Mouse (Mus musculus) midbrain, embryonic 10.5 days (tissue): ENCODE data around the gene Pde8a. TPM values are rescaled to one million over a fixed set of nuclear protein-coding genes. Genes with fewer than 3 reads are reported as not detected.

Source experiments
- DNase-seq: peaks from one replicate; pipeline ENCODE4 v3.0.0-alpha.2; 2017; ENCODE audit warnings: low spot score
- H3K27ac ChIP-seq: fragments of 300-500 bp; sonication (generic); replicated peaks from 2 replicates; pipeline ENCODE4 v1.5.1; 2016; ENCODE audit warnings: mild to moderate bottlenecking
- H3K27me3 ChIP-seq: fragments of 300-500 bp; sonication (generic); 2 replicates; pipeline ENCODE4 v1.6.1; 2016; ENCODE audit warnings: low read depth, mild to moderate bottlenecking; ENCODE audit not compliant: poor library complexity, severe bottlenecking
- H3K36me3 ChIP-seq: fragments of 300-500 bp; sonication (generic); 2 replicates; pipeline ENCODE4 v1.6.1; 2016; ENCODE audit warnings: mild to moderate bottlenecking, moderate library complexity
- H3K4me1 ChIP-seq: fragments of 300-500 bp; sonication (generic); 2 replicates; pipeline ENCODE4 v1.6.1; 2016
- H3K4me3 ChIP-seq: fragments of 300-500 bp; sonication (generic); 2 replicates; pipeline ENCODE4 v1.5.1; 2016; ENCODE audit warnings: mild to moderate bottlenecking, moderate library complexity
- H3K9me3 ChIP-seq: fragments of 300-500 bp; sonication (generic); replicated peaks from 2 replicates; pipeline ENCODE4 v1.6.1; 2016; ENCODE audit warnings: mild to moderate bottlenecking
- WGBS: fragments of 180-500 bp; shearing (Covaris S2); methylation state at CpG from one replicate; pipeline ENCODE4 v1.1.7; 2016; 5-methylcytosine and 5-hydroxymethylcytosine counted together
- polyA plus RNA-seq: library from polyadenylated mRNA; unstranded; fragments of >200 nt; fragmentation: Nextera tagmentation; extraction: Ambion mirVana; gene quantifications from 2 replicates; pipeline ENCODE4 v1.2.1, GENCODE M21; 2016

Pde8a gene
- polyA plus RNA-seq, 1 experiment from 2014 or later, result 1.8 TPM

GRCm38 (mm10) chr7:81253317-81253716, 39.9 kb downstream of the Pde8a start:
- no peak for DNase-seq
- H3K36me3 ChIP-seq, result no peaks in the 10 kb centered on the region
- 85% methylated on average over 11 of the region's 11 CpGs for WGBS
- H3K4me3 ChIP-seq, result no peak overlapping the region
- H3K27ac ChIP-seq, result no peak overlapping the region
- H3K27me3 ChIP-seq, result no peaks in the 10 kb centered on the region
- H3K9me3 ChIP-seq, result no peaks in the 10 kb centered on the region
- H3K4me1 ChIP-seq, result no peaks in the 10 kb centered on the region

DNA sequence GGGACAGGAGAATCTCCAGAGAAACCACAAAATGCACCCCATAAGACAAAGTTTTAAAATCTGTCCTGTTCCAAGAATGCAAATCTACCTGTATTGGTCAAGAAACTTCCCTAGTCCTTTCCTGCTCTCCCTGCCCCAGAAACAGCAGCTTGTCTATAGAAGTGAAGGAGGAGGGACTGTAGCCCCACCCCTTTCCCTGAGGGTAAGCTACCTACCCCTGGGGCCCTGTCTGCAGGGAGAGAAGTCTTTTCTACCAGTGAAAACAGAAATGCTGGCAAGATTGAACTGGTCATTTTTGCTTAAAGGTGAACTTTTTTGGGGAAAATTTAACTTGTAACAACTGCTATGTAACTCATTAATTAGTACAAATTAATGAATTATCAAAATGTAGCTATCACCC, 41.2 kb downstream of the Pde8a start:
- no peak overlapping the region for H3K4me3 ChIP-seq
- H3K27me3 ChIP-seq, result no peaks in the 10 kb centered on the region
- no peaks in the 10 kb centered on the region for H3K4me1 ChIP-seq
- H3K27ac ChIP-seq, result no peak overlapping the region
- DNase-seq, result no peak
- H3K9me3 ChIP-seq, result no peaks in the 10 kb centered on the region
- no peaks in the 10 kb centered on the region for H3K36me3 ChIP-seq

DNA sequence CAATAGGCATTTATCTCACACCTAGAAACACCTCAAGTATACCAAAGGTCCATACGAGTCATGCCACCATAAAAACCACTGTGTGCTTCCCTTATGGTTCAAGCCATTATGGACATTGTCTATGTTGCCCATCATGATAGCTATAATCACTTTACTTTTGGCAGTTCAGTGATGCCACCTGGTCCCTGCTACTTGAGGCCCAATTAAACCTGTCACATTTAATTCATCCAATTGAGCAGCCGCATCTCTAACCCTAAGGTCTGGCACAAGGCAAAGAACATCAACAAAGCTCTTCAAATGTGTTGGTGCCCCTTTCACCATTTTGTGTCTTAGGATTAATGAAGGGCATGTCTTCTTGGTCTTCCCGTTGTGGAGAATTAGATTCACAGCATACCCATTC, 42.1 kb downstream of the Pde8a start:
- WGBS, result 91% methylated on average over 3 of the region's 3 CpGs
- H3K36me3 ChIP-seq, result no peaks in the 10 kb centered on the region
- H3K9me3 ChIP-seq, result no peaks in the 10 kb centered on the region
- H3K27ac ChIP-seq, result no peak overlapping the region
- H3K27me3 ChIP-seq, result no peaks in the 10 kb centered on the region
- no peak for DNase-seq
- no peaks in the 10 kb centered on the region for H3K4me1 ChIP-seq
- no peak overlapping the region for H3K4me3 ChIP-seq

DNA sequence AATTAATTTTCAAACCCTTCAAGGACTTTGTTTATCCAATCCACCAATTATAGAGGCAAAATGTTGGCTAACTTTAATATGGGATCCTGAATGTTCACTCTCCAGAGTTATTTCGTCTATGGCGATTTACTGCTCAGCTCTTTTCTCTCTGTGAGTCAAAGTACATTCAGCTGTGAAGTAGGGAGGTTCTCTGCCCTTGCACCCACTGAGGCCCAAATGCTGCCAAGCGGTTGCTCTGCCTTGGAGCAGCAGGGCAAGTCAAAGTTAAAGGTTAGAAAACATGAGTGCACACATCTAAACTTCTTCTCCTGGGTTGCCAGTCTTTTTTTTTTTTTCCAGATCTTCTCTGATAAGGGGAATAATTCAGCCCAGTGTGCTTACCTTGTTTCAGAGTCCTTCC, 43.4 kb downstream of the Pde8a start:
- H3K27me3 ChIP-seq, result no peaks in the 10 kb centered on the region
- no peaks in the 10 kb centered on the region for H3K4me1 ChIP-seq
- no peak overlapping the region for H3K27ac ChIP-seq
- no peak for DNase-seq
- no peak overlapping the region for H3K4me3 ChIP-seq
- H3K36me3 ChIP-seq, result no peaks in the 10 kb centered on the region
- H3K9me3 ChIP-seq, result no peaks in the 10 kb centered on the region
- WGBS, result 88% methylated on average over 3 of the region's 3 CpGs

- H3K9me3 ChIP-seq, result no peaks in the 10 kb centered on the region
- H3K4me1 ChIP-seq, result no peaks in the 10 kb centered on the region
- no peak overlapping the region for H3K27ac ChIP-seq
- H3K4me3 ChIP-seq, result no peak overlapping the region
- no peaks in the 10 kb centered on the region for H3K36me3 ChIP-seq
- no peak for DNase-seq
- 87% methylated on average over 7 of the region's 7 CpGs for WGBS
- H3K27me3 ChIP-seq, result no peaks in the 10 kb centered on the region
These were observed 48.2 kb downstream of the Pde8a start for GRCm38 (mm10) chr7:81261548-81261947.

GRCm38 (mm10) chr7:81272908-81273307, 59.5 kb downstream of the Pde8a start:
- Histone ChIP-seq H3K4me1 (no peaks in the 10 kb centered on the region), H3K4me3 (no peak overlapping the region), H3K27ac (no peak overlapping the region), H3K9me3 (no peaks in the 10 kb centered on the region), H3K27me3 (no peaks in the 10 kb centered on the region), H3K36me3 (no peaks in the 10 kb centered on the region)
- DNase-seq, result no peak
- 86% methylated on average over 3 of the region's 3 CpGs for WGBS

DNA sequence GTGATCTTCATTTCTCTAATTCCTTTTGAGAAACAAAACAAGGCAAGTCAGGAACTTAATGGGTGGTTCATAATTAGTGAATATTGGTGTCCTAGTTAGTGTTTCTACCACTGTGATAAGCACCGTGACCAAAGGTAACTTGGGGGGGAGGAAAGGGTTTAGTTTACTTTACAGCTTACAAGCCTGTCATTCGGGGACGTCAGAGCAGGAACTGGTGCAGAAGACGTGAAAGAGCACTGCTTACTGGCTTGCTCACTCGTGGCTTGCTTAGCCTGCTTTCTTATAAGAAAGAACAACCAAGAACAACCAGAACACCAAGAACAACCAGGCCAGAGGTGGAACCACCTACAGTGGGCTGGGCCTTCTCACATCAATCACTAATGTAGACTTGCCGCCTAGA, 65.6 kb downstream of the Pde8a start:
- H3K4me3 ChIP-seq, result no peak overlapping the region
- WGBS, result 86% methylated on average over 6 of the region's 6 CpGs
- DNase-seq, result no peak
- no peaks in the 10 kb centered on the region for H3K36me3 ChIP-seq
- no peaks in the 10 kb centered on the region for H3K4me1 ChIP-seq
- H3K27ac ChIP-seq, result no peak overlapping the region
- H3K27me3 ChIP-seq, result no peaks in the 10 kb centered on the region
- H3K9me3 ChIP-seq, result no peaks in the 10 kb centered on the region

DNA sequence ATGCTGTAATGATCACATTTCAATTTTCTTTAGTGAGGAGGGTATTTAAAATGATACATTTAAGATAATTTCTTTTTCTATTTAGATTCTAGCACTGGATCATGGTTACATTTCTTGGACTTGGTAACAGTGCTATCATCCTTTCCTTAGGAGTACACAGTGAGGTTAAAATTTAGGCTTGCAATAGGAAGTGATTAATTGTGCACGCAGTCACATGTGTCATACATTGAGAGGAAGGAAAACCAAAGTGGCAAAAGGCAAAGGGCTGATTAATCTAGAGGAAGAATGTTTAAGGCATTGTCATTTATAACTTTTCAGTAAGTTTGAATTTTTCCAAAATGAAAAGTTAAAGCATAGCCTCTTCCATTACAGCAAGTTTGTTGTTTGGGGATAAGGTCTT, 67.8 kb downstream of the Pde8a start:
- WGBS, result 93% methylated on average over 1 of the region's 1 CpGs
- no peak for DNase-seq
- Histone ChIP-seq H3K27ac (no peak overlapping the region), H3K4me3 (no peak overlapping the region), H3K36me3 (no peaks in the 10 kb centered on the region), H3K27me3 (no peaks in the 10 kb centered on the region), H3K4me1 (peaks cover 3% of the 10 kb centered on the region), H3K9me3 (no peaks in the 10 kb centered on the region)

GRCm38 (mm10) chr7:81286456-81286855, 73.1 kb downstream of the Pde8a start:
- Histone ChIP-seq H3K4me1 (peaks cover 11% of the 10 kb centered on the region), H3K9me3 (no peaks in the 10 kb centered on the region), H3K36me3 (no peaks in the 10 kb centered on the region), H3K27me3 (no peaks in the 10 kb centered on the region), H3K27ac (no peak overlapping the region; the same call in 1 of the 2 replicates), H3K4me3 (no peak overlapping the region)
- 35% methylated on average over 7 of the region's 7 CpGs for WGBS
- DNase-seq, result no peak

DNA sequence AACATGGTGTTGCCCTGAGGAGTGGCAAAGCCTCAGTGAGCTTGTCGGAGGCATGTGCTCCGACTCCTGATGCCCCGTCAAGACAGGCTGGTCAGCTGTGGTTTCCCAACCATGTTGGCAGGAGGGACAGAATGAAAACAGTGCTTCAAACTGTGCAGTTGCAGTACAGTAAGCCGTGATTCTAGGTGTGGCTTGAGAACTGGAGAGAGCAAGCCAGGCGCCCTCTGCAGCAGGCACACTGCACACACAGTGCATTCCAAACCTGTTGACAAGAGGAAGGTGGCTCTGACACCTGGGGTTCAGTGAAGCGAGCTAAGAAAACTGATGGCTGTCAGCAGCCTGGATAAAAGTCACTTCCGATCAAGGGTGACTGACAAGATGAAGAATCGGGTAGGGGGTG, 73.5 kb downstream of the Pde8a start:
- no peak for DNase-seq
- Histone ChIP-seq H3K36me3 (no peaks in the 10 kb centered on the region), H3K27me3 (no peaks in the 10 kb centered on the region), H3K9me3 (no peaks in the 10 kb centered on the region), H3K4me1 (peaks cover 11% of the 10 kb centered on the region), H3K27ac (no peak overlapping the region), H3K4me3 (no peak overlapping the region)
- WGBS, result 68% methylated on average over 8 of the region's 8 CpGs

GRCm38 (mm10) chr7:81295169-81295568, 81.8 kb downstream of the Pde8a start:
- 86% methylated on average over 2 of the region's 2 CpGs for WGBS
- Histone ChIP-seq H3K4me1 (no peaks in the 10 kb centered on the region), H3K36me3 (no peaks in the 10 kb centered on the region), H3K27me3 (no peaks in the 10 kb centered on the region), H3K27ac (no peak overlapping the region), H3K9me3 (no peaks in the 10 kb centered on the region), H3K4me3 (no peak overlapping the region)
- no peak for DNase-seq

DNA sequence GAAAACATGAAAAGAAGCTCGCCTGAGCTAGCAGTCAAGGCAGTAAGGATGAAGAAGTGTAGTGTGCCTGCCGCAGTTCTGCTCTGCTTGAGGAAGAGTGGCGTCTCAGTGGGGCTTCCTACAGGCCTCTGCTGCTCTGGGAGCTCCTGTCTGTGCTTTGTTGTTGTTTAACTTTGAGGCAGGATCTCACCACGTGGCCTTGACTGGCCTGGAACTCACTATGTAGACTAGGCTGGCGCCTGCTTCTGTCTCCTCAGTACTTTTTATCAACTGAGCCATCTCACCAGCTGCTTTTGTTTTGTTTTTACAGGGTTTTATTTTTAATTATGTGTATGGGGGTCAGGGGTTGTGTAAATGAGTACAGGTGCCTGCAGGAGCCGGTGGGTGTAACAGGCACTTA, 84.8 kb downstream of the Pde8a start:
- Histone ChIP-seq H3K27ac (no peak overlapping the region), H3K4me3 (no peak overlapping the region), H3K4me1 (peaks cover 15% of the 10 kb centered on the region), H3K27me3 (no peaks in the 10 kb centered on the region), H3K9me3 (no peaks in the 10 kb centered on the region), H3K36me3 (no peaks in the 10 kb centered on the region)
- DNase-seq, result no peak
- 43% methylated on average over 6 of the region's 6 CpGs for WGBS

DNA sequence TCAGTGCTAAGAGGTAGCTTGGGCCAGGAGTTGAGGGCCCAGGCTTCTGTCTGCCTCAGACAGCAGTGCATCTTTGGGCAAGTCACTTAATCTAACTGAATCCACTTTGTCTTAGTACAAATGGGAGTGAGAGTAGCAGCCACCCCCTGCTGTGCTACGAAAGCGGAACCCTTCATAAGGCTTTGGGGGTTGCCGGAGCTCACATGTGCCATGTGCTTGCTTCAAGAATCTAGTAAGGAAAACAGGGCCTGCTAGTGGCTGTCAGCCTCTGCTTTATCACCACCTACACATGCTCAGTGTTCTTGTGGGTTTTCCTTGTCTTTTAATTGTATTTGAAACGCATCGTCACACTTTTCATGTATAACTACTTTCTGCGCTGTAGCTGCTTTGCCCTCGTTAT, 87.9 kb downstream of the Pde8a start:
- H3K27ac ChIP-seq, result no peak overlapping the region
- H3K4me3 ChIP-seq, result no peak overlapping the region
- H3K9me3 ChIP-seq, result no peaks in the 10 kb centered on the region
- 52% methylated on average over 7 of the region's 7 CpGs for WGBS
- peaks cover 21% of the 10 kb centered on the region for H3K4me1 ChIP-seq
- no peaks in the 10 kb centered on the region for H3K36me3 ChIP-seq
- no peaks in the 10 kb centered on the region for H3K27me3 ChIP-seq
- DNase-seq, result no peak

GRCm38 (mm10) chr7:81303682-81304081, 90.3 kb downstream of the Pde8a start:
- WGBS, result 89% methylated on average over 2 of the region's 2 CpGs
- no peak for DNase-seq

More at GRCm38 (mm10) chr7:81303682-81304081, 90.3 kb downstream of the Pde8a start:
- Histone ChIP-seq H3K27me3 (no peaks in the 10 kb centered on the region), H3K9me3 (no peaks in the 10 kb centered on the region), H3K27ac (no peak overlapping the region), H3K4me1 (peaks cover 21% of the 10 kb centered on the region), H3K4me3 (no peak overlapping the region), H3K36me3 (no peaks in the 10 kb centered on the region)
